Mouse (Mus musculus): ENCODE measurements around the gene Ptprd. TPM values are rescaled to one million over a fixed set of nuclear protein-coding genes. Genes with fewer than 3 reads are reported as not detected.

The Ptprd gene
- polyA plus RNA-seq, 1 experiment = 7.4 TPM

- Histone ChIP-seq H3K4me1 (ENCODE audit: control insufficient read depth, insufficient read depth, low read length) (no peaks in the 10 kb centered on the region), H3K27ac (ENCODE audit: control insufficient read depth, insufficient read depth, low read depth, low read length, poor library complexity) (no peak overlapping the region), H3K4me3 (replicated peaks; ENCODE audit: control insufficient read depth, low read depth, low read length) (no peak overlapping the region)
- TF ChIP-seq POLR2A (IDR thresholded peaks at IDR 0.05; ENCODE audit: borderline replicate concordance, control insufficient read depth, low read depth, low read length) = no peak
- no peak for TF ChIP-seq CTCF (IDR thresholded peaks at IDR 0.05; ENCODE audit: control insufficient read depth, insufficient read depth, low read length)
- 80% methylated on average over 4 of the region's 4 CpGs for WGBS
These were observed 1891.9 kb downstream of the Ptprd start for GRCm38 (mm10) chr4:76319874-76320273.

- no peak overlapping the region for H3K4me3 ChIP-seq (replicated peaks; ENCODE audit: control insufficient read depth, low read depth, low read length)
- WGBS = 89% methylated on average over 2 of the region's 2 CpGs
- TF ChIP-seq CTCF (IDR thresholded peaks at IDR 0.05; ENCODE audit: control insufficient read depth, insufficient read depth, low read length) (no peak), POLR2A (IDR thresholded peaks at IDR 0.05; ENCODE audit: borderline replicate concordance, control insufficient read depth, low read depth, low read length) (no peak)
These were observed 1895.8 kb downstream of the Ptprd start for GRCm38 (mm10) chr4:76315977-76316376.

GRCm38 (mm10) chr4:76313749-76314148 is 1898.0 kb downstream of the Ptprd start:
- no peak for TF ChIP-seq POLR2A (IDR thresholded peaks at IDR 0.05; ENCODE audit: borderline replicate concordance, control insufficient read depth, low read depth, low read length)
- no peak for TF ChIP-seq CTCF (IDR thresholded peaks at IDR 0.05; ENCODE audit: control insufficient read depth, insufficient read depth, low read length)
- H3K27ac ChIP-seq (ENCODE audit: control insufficient read depth, insufficient read depth, low read depth, low read length, poor library complexity) = no peak overlapping the region
- no peaks in the 10 kb centered on the region for H3K4me1 ChIP-seq (ENCODE audit: control insufficient read depth, insufficient read depth, low read length)
- no peak overlapping the region for H3K4me3 ChIP-seq (replicated peaks; ENCODE audit: control insufficient read depth, low read depth, low read length)
- 81% methylated on average over 3 of the region's 3 CpGs for WGBS

More at GRCm38 (mm10) chr4:76315977-76316376, 1895.8 kb downstream of the Ptprd start:
- H3K4me1 ChIP-seq (ENCODE audit: control insufficient read depth, insufficient read depth, low read length) = no peaks in the 10 kb centered on the region
- no peak overlapping the region for H3K27ac ChIP-seq (ENCODE audit: control insufficient read depth, insufficient read depth, low read depth, low read length, poor library complexity)

- no peaks in the 10 kb centered on the region for H3K4me1 ChIP-seq (ENCODE audit: control insufficient read depth, insufficient read depth, low read length)
- WGBS = 78% methylated on average over 3 of the region's 3 CpGs
- TF ChIP-seq CTCF (IDR thresholded peaks at IDR 0.05; ENCODE audit: control insufficient read depth, insufficient read depth, low read length) (no peak), POLR2A (IDR thresholded peaks at IDR 0.05; ENCODE audit: borderline replicate concordance, control insufficient read depth, low read depth, low read length) (no peak)
These were observed 1899.2 kb downstream of the Ptprd start for GRCm38 (mm10) chr4:76312593-76312992.

GRCm38 (mm10) chr4:76305987-76306386 is 1905.8 kb downstream of the Ptprd start:
- Histone ChIP-seq H3K27ac (ENCODE audit: control insufficient read depth, insufficient read depth, low read depth, low read length, poor library complexity) (no peak overlapping the region), H3K4me3 (replicated peaks; ENCODE audit: control insufficient read depth, low read depth, low read length) (no peak overlapping the region), H3K4me1 (ENCODE audit: control insufficient read depth, insufficient read depth, low read length) (no peaks in the 10 kb centered on the region)
- TF ChIP-seq POLR2A (IDR thresholded peaks at IDR 0.05; ENCODE audit: borderline replicate concordance, control insufficient read depth, low read depth, low read length) (no peak), CTCF (IDR thresholded peaks at IDR 0.05; ENCODE audit: control insufficient read depth, insufficient read depth, low read length) (no peak)
- 86% methylated on average over 5 of the region's 5 CpGs for WGBS

More at GRCm38 (mm10) chr4:76312593-76312992, 1899.2 kb downstream of the Ptprd start:
- Histone ChIP-seq H3K4me3 (replicated peaks; ENCODE audit: control insufficient read depth, low read depth, low read length) (no peak overlapping the region), H3K27ac (ENCODE audit: control insufficient read depth, insufficient read depth, low read depth, low read length, poor library complexity) (no peak overlapping the region)

- Histone ChIP-seq H3K27ac (ENCODE audit: control insufficient read depth, insufficient read depth, low read depth, low read length, poor library complexity) (no peak overlapping the region), H3K4me3 (replicated peaks; ENCODE audit: control insufficient read depth, low read depth, low read length) (no peak overlapping the region), H3K4me1 (ENCODE audit: control insufficient read depth, insufficient read depth, low read length) (no peaks in the 10 kb centered on the region)
- 73% methylated on average over 3 of the region's 3 CpGs for WGBS
- TF ChIP-seq POLR2A (IDR thresholded peaks at IDR 0.05; ENCODE audit: borderline replicate concordance, control insufficient read depth, low read depth, low read length) (no peak), CTCF (IDR thresholded peaks at IDR 0.05; ENCODE audit: control insufficient read depth, insufficient read depth, low read length) (no peak)
These were observed 1914.4 kb downstream of the Ptprd start for GRCm38 (mm10) chr4:76297375-76297774.

GRCm38 (mm10) chr4:76292733-76293357 is 1918.9 kb downstream of the Ptprd start:
- 81% methylated on average over 8 of the region's 8 CpGs for WGBS
- no peak for TF ChIP-seq CTCF (IDR thresholded peaks at IDR 0.05; ENCODE audit: control insufficient read depth, insufficient read depth, low read length)
- Histone ChIP-seq H3K27ac (ENCODE audit: control insufficient read depth, insufficient read depth, low read depth, low read length, poor library complexity) (no peak overlapping the region), H3K4me3 (replicated peaks; ENCODE audit: control insufficient read depth, low read depth, low read length) (no peak overlapping the region), H3K4me1 (ENCODE audit: control insufficient read depth, insufficient read depth, low read length) (no peaks in the 10 kb centered on the region)

- WGBS = 89% methylated on average over 1 of the region's 1 CpGs
- TF ChIP-seq POLR2A (IDR thresholded peaks at IDR 0.05; ENCODE audit: borderline replicate concordance, control insufficient read depth, low read depth, low read length) (no peak), CTCF (IDR thresholded peaks at IDR 0.05; ENCODE audit: control insufficient read depth, insufficient read depth, low read length) (no peak)
- Histone ChIP-seq H3K27ac (ENCODE audit: control insufficient read depth, insufficient read depth, low read depth, low read length, poor library complexity) (no peak overlapping the region), H3K4me3 (replicated peaks; ENCODE audit: control insufficient read depth, low read depth, low read length) (no peak overlapping the region), H3K4me1 (ENCODE audit: control insufficient read depth, insufficient read depth, low read length) (no peaks in the 10 kb centered on the region)
These were observed 1921.3 kb downstream of the Ptprd start for GRCm38 (mm10) chr4:76290484-76290818.
